Mouse (Mus musculus): ENCODE measurements around the gene Psrc1.

Gene Psrc1

GRCm38 (mm10) chr3:108386186-108386585 lies 2.5 kb downstream of the Psrc1 start:
- 61% methylated on average over 10 of the region's 10 CpGs for WGBS

DNA sequence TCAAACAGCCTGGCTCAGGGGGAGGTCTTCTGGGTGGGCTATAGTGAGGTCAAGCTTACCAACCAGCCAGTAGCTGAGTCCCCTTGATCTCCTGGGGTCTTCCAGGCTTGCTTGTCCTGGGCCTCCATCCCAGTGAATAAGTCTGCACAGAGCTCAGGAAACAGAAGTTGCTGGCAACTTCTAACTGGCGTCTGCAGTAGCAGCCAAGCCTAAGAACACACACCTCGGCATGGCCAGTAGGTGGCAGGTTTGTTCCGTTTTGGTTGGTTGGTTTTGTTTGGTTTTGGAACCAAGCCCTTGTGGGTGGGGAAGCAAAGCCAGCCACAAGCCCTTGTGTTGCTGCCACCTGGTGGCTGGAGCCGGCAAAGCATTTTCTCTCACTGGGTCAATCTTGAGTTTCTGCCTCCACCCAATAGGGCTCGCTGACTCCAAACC lies 5.5 kb downstream of the Psrc1 start:
- WGBS = 0% methylated on average over 5 of the region's 5 CpGs

- WGBS = 38% methylated on average over 10 of the region's 10 CpGs
Observed at GRCm38 (mm10) chr3:108392299-108392698, 8.7 kb downstream of the Psrc1 start.

- 66% methylated on average over 15 of the region's 15 CpGs for WGBS
Observed at GRCm38 (mm10) chr3:108392793-108393192, 9.2 kb downstream of the Psrc1 start.

DNA sequence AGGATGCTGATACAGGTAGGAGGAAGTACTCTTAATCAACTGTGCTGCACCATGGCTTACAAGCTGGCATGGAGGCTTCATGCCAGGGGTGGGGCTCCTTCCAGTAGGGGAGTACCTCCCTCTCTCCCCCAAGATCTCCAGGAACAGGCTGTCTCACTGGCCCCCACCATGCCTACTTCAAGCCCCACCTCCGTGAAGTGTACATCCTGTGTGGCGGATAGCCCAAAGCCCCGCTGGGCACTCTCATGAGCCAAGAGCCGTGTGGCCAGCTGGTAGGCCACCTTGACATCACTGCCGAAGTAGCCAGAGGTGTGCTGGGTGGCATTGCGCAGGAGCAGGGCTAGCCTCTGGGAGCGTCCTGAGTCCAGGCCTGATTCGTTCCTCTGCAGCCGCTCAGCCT lies 14.6 kb downstream of the Psrc1 start:
- WGBS = 88% methylated on average over 9 of the region's 9 CpGs

DNA sequence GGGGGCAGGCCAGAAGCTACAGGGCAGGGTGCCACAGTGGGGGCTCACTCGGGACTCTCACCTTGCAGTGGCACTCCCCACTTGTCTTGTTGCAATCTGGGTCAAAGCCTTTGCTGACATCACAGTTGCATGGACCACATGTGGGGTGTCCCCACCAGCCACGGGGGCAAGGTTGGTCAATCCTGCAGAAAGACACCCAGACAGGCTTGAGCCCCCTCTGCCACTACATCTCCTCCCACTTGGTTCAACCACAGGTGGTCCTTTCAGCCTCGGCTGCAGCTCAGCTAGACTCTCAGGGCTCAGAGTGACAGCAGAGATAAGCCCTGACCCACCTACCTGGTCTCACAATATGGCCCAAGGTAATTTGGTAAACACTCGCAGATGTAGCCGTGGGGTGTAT lies 16.8 kb downstream of the Psrc1 start:
- WGBS = 86% methylated on average over 5 of the region's 5 CpGs

DNA sequence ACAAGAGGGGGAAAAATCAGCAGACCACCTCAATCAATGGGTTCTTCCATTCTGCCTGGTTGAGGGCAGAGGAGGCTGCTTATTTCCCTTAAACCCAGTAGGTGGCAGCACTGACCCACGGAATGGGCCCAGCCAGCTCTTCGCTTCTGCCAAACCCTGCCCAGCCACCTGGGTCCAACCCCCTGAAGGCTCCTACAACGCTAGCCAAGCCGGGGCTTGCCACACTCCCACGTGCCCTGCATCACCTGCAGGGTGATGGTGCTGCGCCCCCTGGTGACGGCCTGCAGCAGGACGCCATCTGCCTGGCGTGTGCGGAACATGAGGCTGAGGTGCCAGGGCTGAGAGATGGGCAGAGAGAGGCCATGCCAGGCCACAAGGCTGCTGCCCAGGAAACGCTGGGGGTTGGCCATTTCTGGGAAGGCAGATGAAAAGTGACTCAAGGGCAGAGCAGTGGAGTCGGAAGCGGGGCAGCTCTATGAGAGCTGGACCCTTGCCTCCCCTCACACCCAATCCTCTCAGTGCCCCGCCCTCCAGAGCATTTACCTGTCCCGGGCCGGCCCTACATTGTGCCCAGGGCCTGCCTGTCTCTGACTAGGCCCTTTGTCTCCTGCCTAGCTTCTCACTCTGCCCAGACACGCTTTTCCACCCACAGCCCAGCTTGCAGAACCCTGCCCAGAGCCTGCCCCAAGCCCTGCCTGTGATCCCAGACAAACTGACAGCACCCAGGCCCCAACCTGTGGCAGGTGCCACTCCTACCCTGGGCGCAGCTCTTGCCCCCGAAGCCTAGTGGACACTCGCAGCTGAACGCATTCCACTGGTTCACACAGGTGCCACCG lies 18.3 kb downstream of the Psrc1 start:
- WGBS = 32% methylated on average over 22 of the region's 22 CpGs

DNA sequence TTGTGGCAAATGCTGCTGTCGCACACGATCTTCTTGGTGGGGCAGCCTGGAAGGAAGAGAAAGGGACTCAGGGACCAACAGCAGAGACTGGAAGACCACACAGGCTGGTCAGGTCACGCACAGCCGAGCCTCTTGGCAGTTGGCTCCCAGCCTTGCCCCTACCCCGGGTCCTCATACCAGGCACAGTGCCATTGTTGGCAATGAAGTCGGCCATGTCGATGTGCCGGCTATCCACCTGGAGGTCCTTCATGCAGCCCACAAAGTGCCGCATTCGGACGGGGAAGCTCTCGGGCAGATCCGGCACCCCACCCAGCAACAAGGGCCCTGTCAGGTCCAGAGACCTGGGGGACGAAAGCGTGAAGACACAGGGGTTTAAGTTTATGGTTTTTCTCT lies 18.9 kb downstream of the Psrc1 start:
- 68% methylated on average over 15 of the region's 15 CpGs for WGBS

- 31% methylated on average over 14 of the region's 14 CpGs for WGBS
Observed at GRCm38 (mm10) chr3:108405536-108406305, 22.1 kb downstream of the Psrc1 start.

- 62% methylated on average over 24 of the region's 24 CpGs for WGBS
Observed at GRCm38 (mm10) chr3:108406306-108406885, 22.8 kb downstream of the Psrc1 start.

DNA sequence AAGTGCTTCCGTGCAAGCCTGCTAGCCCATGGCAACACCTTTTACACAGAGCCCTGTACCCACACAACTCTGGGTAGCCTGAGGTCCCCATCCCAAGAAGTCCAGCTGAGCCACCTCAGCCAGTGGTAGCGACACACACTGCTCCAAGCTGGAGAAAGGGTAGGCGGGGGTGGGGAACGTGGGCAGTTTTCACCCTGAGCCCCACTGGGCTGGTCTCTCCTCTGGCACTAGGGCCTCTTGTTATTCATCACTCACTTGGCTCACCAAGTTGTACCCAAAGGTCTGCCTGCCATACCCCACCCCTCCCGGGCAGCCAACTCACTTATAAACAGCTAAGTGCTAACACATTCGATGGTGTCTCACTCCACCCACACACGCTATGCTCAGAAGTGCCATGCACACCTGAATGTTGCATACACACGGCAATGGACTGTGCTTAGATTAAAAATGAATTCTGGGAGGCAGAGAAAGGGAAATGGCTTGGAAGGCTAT lies 24.9 kb downstream of the Psrc1 start:
- WGBS = 55% methylated on average over 8 of the region's 8 CpGs

DNA sequence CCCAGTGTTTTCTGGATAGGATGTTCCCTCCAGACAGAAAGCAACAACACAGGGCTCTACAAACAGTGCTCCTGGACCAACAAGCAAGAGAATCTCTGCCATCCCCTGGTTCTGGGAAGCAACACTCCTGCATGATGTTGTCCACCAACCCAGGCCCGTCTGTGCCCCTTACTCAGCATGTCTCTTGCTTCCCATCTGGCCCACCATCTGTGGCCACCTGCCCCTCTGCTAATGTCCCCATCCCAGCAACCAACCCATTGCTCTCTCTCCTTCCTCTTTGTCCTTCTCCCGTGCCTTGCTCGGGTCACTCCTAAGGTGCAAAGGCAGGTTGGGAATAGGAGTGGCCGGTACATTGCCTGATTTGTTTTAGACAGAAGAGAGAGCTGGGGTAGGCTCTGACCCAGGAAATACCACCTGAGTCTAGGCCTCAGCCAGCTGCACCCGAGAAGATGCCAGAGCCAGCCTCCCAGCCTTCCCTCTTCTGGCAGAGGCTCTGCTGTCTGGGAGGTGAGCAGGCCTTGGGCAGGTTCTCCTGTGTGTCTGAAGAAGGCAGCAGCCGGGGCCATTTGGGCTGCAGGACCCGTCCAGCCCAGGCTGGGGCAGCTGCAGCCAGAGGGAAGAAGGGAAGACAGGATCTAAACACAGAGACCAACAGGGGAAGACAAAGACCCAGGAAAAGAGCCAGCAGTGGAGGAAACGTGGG lies 26.2 kb downstream of the Psrc1 start:
- 33% methylated on average over 8 of the region's 8 CpGs for WGBS

- 37% methylated on average over 5 of the region's 5 CpGs for WGBS
Observed at GRCm38 (mm10) chr3:108410359-108410714, 26.7 kb downstream of the Psrc1 start.

DNA sequence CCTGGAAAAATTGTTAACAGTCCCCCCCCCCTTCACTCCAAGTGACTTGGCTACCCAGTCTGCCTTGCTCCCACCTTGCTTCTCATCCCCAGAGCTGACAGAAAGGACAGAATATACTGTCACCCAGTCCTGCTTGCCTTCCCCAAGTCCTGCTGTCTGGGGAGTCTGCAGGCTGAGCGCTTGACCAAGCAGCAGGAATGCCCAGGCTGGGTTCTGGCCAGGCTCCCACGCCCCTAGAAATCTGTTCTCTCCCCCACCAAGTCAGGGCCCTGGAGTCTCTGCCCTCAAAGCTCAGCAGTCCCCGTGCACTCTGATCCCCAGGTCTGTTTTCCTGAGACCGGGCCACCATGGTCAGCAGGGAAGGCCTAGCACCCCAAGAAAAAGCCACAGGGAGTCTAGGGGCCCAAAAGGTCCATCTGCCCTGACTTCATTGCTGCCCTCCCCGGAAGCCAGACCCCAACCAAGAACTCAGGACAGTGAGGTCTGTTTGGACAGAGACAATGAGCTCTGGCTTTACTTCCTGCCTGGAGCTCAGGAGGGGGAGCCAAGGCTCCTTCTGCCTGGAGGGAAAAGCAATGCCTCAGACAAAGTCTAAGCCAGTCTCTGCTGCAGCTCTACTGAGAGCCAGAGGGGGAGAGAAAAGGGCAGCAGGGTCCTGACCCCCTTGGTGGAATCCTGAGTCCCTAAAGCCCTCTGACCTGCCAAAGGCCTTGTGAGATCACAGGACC lies 27.6 kb downstream of the Psrc1 start:
- 31% methylated on average over 5 of the region's 5 CpGs for WGBS

DNA sequence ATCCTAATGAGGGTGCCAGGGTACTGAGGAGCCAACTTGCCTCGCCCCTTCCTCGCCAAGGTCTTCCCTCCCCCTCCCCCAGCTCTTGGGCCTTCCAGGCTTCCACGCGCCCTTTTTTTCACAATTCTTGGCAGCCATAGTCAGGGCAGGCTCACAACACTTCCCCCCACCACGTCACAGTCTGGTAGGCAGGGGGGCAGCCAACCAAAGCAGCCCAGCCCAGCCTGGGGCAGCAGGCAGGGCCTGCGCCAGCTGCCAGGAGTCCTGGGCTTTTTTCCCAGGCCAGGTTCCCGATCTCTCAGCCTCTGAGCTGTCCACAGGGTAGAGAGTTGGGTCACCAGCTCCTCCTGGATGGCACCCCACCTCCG lies 28.1 kb downstream of the Psrc1 start:
- 32% methylated on average over 8 of the region's 8 CpGs for WGBS

GRCm38 (mm10) chr3:108413634-108414360 lies 30.2 kb downstream of the Psrc1 start:
- 98% methylated on average over 35 of the region's 35 CpGs for WGBS

DNA sequence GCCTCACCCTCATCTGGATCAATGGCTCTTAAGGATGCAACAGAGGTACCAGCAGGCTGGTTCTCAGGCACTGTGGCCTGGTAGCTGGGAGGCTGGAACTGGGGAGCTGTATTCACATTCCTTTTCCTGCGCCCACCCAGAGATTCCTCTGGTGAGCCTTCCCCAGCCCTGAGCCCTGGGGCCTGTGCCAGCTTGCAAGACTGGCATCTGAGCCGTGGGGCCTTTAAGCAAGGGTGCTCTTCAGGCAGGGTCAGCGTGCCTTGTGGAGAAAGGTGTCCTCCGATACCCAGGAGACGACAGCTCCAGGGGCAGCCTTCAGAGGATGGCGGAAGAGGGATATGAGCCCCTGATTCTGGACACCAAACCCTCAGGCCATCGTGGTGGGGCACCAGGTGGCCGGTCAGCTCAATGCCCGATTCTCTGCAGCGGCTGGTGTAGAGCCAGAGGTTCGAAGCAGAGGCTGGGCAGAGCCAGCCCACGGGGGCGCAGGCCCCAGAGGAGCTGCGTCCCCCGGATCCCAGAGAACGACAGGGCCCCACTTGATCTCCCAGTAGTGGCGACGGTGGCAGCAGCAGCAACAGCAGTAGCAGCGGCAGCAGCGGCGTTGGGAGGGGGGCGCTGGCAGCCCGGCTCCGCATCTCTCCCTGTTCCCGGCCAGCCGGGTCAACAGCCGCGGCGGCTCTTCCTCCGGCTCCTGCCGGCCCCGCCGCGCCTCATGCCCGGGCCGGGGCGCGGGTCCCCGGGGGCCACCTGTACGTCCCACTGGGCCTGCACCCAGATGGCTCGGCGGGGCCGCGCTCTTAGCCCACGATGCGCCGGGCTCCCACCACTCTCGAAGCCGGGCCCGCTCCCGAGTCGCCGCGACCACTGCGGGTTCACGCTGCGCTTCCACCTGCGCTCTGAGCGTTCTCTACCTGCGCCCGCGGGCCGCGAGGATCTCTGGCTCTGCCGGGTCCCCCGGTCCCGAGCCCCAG lies 31.5 kb downstream of the Psrc1 start, which contains the start of gene Celsr2:
Gene Celsr2 (minus strand): TSS at position 696 of the 974 bp plus-strand sequence.
- 3% methylated on average over 67 of the region's 67 CpGs for WGBS

GRCm38 (mm10) chr3:108415831-108416223 lies 32.2 kb downstream of the Psrc1 start:
- under 1% methylated on average over 48 of the region's 48 CpGs for WGBS

DNA sequence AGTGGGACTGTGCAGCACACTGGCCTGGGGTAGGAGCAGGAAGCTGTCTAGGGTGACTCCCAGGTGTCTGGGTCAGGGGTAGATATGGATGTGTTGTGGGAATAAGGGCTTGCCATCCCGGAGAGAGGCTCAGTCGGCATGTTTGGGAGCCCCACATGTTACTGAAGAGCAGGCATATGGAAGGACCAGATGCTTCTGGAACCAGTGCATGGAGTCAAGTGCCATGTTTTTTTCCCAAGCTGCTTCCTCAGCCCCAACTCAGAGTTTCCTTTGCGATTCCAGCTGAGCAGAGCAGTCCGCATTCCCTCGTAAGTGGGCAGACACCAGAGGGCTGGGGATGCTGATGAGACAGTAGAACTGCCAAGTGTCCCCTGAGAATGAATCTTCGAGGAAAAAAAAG lies 39.4 kb downstream of the Psrc1 start:
- WGBS = 21% methylated on average over 6 of the region's 6 CpGs
